Mouse (Mus musculus): ENCODE results near the gene Hnrnpf.
"Not testable (repeated sequence)": the region's sequence is repeated elsewhere in the genome, so short reads cannot be mapped to it uniquely, and the experiment has no call there.

The Hnrnpf gene

DNA sequence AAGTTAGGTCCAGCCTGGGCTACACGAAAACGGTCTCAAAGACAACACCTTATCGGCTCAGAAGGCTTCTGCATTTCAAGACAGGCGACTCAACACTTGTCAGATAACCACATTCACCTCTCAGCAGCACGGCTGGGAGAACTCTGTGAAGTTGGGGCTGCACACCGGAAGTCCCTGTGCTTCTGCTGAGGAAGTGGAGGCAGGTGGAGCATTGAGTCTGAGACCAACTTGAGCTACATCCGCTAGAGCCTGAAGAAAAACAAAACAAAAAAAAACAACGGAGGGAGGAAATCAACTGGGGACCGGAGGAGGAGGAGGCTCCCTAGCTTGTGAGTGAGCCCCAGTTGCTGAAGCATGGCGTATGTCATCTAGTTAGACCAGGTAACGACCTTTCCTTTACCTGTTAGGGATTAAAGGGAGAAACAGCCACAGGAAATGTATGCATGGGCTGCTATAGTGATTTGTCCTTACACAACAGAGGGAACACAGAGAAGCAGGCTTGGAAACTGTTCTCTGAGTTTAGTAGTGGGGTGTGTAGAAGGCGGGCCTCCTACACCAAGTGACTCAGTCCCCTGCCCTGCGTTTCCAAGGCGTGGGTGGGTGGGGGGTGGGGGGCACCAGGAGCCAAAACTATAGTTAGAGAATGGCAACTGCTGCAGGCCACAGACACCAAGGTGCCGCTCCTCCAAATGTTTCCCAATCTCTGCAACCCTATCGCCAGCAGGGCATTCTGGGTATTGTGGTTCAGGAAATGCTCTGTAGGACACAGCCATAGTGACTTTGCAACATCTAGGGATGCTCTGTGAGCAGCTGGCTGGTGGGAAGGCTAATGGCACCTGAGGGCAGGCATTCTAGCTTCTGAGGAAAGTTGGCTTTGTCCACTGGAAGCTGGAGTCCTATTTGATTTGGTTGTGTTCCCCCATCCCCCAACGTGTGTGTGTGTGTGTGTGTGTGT, at the start of gene Hnrnpf:
Hnrnpf (plus strand) TSS at position 199 of the 955 bp plus-strand sequence.
- ATAC-seq (ENCODE audit: insufficient number of reproducible peaks, low FRiP score, low TSS enrichment) = no peak

DNA sequence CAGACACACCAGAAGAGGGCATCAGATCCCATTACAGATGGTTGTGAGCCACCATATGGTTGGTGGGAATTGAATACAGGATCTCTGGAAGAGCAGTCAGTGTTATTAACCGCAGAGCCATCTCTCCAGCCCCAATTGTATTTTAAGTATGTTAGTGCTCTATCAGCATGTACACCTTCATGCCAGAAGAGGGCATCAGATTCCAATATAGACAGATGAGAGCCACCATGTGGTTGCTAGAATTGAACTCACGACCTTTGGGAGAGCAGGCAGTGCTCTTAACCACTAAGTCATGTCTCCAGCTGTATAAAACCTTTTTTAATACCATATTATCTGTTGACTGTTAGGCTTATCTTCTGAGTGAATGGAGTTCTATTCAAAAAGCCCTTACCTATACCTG, 48.4 kb upstream of the Hnrnpf start:
- ATAC-seq (ENCODE audit: insufficient number of reproducible peaks, low FRiP score, low TSS enrichment) = no peak

DNA sequence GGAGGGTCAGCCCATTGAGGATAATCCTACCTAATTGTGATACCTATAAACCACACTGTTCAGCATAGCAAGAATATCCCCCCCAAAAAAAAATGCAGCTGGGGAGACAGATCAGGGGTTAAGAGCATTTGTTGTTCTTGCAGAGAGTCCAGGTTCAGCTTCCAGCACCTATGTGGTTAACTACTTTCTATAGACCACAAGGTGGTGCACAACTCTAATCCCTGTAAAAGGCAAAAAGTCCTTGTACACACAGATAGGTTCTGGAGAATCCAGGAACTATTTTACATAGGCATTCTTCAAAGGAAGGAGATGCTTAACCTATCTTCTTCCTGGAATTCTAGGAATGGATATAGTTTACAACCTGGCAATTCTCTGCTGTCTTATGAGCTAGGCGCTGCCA, 42.1 kb upstream of the Hnrnpf start:
- ATAC-seq (ENCODE audit: insufficient number of reproducible peaks, low FRiP score, low TSS enrichment) = no peak

DNA sequence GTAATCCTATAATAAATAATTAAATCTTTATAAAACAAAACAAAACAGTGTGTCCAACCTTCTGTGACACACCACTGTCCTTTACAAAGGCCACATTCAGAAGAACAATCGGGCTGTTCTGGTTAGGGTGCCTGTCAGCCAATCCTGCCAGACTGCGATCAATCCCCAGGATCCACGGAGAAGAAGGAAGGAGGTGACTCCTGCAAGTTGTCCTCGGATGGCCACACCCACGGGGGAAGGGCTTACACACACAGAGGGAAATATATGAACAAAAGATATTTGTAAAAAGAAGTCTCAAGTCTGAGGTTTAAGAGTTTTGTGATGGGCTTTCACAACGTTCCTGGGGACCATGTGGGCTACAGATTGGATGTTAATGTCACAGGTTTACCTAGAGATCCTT, 38.3 kb upstream of the Hnrnpf start, which contains the start of gene Zfp239:
Zfp239 (plus strand) TSS at position 253 of the 400 bp plus-strand sequence.
- no peak for ATAC-seq (ENCODE audit: insufficient number of reproducible peaks, low FRiP score, low TSS enrichment)

DNA sequence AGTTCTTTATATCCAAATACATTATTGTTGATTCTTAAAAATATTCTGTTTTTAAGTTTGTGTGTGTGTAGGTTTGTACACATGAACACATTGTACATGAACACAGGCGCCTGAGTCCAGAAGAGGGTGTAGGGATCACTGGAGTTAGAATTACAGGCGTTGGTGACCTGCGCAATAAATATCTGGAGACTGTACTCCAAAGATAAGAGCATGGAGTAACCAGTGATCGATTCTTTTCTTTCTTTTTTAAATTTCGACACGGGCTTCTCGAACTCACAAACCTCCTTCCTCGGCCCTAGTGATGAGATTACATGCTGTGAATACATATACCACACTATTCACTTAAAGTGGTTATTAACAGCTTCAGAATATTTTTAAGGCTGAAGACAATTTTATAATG, 37.7 kb upstream of the Hnrnpf start:
- 0 out of 2 replicates have a peak, but pooled peaks have one; percentile 12 for ATAC-seq (ENCODE audit: insufficient number of reproducible peaks, low FRiP score, low TSS enrichment)

DNA sequence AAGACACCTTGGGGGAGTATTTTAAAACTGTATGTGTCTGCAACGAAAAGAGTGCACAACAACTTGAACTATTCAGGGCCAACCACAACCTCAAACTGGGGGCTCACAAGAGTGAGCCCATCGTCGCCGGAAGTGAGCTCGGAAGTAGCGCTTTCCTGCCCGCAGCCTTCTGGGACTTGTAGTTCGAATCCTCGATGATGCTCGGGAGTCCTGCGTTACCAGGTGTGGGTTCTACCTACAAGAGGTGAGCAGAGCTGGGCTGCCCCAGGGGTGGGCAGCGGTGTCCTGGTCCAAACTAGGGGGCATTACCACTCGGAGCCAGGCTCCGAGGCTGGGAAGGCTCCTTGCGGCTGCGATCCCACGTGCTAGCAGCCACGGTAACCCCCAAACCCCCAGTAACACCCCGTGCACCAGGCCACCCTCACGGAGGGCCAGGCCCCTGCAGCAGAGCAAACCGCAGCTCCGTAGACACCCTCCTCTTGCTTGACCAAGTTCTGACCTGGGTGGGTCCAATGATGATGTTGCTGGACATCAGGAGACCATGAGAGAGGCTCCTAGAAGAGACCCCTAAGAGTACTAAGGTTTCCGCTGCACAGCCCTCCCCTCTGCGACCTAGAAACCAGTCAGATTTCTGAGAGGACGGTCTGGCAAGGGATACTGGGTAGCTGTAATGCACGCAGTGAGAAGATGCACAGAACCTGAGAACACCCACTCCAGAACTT, 37.1 kb upstream of the Hnrnpf start:
- ATAC-seq (ENCODE audit: insufficient number of reproducible peaks, low FRiP score, low TSS enrichment) = peak; percentile 98

DNA sequence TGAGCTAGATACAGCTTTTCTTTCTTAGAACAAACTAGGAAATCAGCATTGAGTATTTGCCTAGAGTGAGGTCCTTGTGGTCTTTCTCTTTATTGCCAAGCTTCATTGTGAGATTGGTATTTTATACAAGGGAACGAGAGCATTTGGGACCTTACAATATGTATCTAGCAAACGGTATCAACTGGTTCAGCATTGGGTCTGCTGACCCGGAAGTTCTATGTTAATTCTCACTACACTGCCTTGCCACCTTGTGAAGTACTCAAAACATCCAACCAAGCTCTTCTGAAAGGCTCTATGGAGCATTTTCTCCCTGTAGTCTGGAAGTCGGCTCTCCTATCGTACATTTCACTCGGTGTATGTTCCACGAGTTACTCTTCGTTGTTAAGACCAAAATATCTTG, 36.4 kb upstream of the Hnrnpf start:
- no peak for ATAC-seq (ENCODE audit: insufficient number of reproducible peaks, low FRiP score, low TSS enrichment)

DNA sequence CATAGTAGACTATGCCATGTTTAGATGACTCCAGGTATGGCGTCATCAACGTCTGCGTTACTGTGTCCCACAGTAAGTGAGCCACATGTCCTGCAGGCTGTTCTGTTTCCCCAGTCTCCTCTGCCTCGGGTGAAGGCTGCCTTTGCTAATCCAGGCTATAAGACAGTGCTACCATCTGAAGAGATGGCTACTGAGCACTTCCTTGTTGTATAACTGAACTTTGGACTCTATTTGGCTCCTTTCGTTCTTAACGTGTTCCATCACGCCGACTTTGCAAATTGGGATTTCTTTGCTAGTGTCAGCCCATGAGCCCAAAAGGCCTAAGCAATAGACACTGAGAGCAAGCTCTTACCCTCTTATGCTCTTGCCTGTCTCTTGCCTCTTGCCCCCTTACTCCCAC, 31.9 kb upstream of the Hnrnpf start:
- no peak for ATAC-seq (ENCODE audit: insufficient number of reproducible peaks, low FRiP score, low TSS enrichment)

DNA sequence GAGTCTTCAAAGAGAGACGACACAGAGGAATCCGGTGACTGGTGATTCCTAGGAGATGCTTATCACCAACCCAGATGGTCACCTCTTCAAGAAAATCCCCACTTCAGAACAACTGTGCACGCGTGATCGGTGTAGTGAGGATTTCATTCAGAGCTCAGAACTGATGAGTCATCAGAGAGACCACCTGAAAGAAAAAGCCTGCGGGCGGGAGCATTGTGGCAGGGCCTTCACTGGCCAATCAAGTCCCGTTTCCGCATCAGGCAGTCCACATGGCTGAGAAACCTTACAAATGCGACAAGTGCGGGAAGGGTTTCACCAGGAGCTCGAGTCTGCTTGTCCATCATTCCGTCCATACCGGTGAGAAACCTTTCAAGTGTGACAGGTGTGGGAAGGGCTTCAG, 29.1 kb upstream of the Hnrnpf start:
- ATAC-seq (ENCODE audit: insufficient number of reproducible peaks, low FRiP score, low TSS enrichment) = no peak

DNA sequence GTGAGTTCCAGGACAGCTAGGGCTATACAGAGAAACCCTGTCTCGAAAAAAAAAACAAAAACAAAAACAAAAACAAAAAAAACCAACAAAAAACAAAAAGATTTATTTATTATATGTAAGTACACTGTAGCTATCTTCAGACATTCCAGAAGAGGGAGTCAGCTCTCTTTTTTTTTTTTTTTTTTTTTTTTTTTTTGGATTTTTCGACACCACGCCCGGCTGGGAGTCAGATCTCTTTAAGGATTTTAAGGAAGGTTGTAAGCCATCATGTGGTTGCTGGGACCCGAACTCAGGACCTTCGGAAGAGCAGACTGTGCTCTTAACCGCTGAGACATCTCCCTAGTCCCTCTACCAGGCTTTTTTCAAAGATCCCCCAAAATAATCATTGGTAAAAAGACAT, 26.7 kb upstream of the Hnrnpf start:
- ATAC-seq (ENCODE audit: insufficient number of reproducible peaks, low FRiP score, low TSS enrichment) = not testable (repeated sequence)

DNA sequence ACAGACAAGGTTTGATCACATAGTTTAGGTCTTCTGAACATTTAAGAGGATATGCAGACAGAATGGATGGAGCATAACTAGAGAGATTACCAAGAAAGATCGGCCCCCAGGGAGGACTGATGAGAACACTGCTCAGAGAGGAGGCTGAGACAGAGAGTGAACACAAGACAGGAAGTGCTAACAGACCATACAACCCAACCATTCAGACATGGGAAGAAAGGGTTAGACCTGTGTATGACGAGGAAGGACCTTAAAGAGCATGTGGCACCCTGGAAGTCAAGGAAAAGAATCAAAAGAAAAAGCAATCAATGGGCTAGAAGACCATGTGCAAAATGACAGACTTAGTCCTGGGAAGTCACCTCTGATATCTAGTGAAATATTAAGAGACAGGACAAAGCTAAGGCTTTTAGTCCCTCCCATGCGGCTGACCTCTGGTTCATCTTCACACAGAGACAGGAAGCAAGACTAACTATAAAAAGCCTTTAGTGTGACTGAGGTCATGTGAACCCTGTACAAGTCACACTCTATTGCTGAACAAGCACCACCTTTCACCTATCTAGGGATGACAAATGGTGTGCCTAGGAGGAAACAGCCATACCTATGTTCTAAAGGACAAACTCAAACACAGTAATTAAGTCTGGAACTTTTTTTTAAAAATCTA, 25.4 kb upstream of the Hnrnpf start:
- no peak for ATAC-seq (ENCODE audit: insufficient number of reproducible peaks, low FRiP score, low TSS enrichment)

DNA sequence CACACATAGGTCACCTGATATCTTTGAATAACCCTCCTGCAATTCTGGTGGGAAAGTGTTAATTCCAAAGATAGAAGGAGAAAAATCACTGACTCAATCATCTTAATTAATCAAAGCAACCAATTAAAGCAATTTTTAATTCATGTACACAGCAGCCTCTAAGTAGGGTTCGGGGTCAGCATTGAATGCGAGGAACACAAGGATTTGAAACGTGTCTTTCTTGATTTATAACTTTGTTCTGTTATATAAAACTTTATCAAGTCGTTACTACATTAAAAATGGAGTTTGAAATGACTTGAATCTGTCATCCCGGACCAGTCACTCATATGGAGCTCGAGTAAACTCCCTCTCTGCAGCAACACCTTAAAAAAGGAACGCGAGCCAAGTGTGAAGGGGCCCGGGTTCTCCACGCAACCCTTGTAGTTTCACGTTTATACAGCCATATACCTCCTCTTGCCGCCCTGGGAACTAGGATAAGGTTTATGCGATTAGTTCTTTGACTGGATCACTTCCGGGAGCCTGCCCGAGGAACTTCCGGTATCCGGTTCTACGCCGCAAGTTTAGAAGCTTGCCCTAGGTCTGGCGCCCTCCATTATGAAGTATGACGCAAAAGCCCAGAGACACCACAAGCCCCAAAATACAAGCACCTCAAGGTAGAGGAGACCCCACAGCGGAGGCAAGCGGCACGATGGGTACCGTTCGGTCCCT, 21.3 kb upstream of the Hnrnpf start:
- ATAC-seq (ENCODE audit: insufficient number of reproducible peaks, low FRiP score, low TSS enrichment) = peak; percentile 82

DNA sequence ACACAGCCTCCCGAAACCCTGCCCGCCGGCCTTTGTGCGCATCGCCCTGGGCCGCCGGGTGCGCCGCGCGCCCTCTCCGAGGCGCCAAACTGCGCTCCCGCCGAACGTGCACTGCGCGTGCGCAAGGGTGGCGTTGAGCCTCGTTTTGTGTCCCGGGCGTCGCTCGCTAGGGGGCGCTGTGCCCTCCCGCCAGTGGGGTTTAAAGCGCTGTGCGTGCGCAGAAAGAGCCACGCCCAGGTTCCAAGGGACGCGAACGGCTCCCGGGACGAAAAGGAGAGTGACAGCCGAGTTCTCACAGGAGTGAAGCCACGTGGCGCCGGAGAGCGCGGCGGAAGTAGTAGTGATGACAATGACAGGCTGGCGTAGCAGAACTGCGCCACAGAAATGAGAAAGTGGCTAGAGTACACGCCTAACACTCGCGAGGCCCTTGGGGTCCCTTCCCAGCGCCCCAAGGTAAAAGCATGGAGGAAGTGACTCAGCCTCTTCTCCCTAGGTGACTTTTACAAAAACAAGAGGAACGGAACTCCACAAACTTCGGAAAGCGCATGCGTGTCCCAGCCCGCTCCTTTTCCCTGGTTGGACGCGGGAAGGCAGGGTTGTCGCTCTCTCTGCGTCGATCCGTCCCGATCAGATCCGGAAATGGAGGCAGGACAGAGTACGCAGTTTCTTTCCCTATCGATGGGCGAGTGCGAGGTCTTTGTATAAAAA, 20.6 kb upstream of the Hnrnpf start:
- peak; percentile 95 for ATAC-seq (ENCODE audit: insufficient number of reproducible peaks, low FRiP score, low TSS enrichment)

DNA sequence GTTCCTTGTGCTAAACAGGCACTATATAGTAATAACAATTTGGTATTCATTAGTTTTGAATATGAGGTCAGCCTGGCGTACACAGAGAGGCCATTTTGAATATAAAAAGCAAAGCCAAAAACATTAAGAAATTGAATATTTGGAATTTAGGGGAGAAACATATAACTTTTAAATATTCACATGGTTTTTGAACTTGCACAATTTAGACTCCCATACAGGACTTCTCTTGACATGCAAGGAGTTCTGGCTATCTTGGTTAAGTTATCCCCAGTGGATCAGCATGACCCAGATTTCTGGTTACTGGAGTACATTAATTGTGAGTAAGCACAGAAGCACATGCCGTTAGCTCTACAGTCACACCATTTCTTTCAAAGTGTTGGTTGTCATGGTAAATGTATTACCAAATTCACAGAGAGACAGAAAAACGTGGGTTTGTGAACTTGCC, 19.7 kb upstream of the Hnrnpf start:
- no peak for ATAC-seq (ENCODE audit: insufficient number of reproducible peaks, low FRiP score, low TSS enrichment)

DNA sequence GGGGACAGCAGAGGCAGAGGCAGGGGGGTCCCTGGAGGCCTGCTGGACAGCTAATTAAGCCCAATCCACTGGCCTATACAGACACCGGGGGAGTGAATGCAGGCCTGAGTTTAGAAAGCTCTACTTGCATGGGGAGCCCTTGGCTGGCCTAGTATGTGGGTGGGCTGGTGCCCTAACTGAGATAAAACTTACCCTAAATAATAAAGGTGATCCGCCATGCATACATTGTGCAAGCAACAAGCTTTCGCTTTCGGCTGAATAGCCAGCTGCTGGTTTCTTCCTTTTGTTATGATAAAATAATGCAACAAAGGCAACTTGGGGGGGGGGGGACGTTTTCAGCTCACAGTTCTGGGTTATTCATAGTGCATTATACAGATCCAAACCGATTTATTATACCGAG, 18.9 kb upstream of the Hnrnpf start:
- no peak for ATAC-seq (ENCODE audit: insufficient number of reproducible peaks, low FRiP score, low TSS enrichment)

DNA sequence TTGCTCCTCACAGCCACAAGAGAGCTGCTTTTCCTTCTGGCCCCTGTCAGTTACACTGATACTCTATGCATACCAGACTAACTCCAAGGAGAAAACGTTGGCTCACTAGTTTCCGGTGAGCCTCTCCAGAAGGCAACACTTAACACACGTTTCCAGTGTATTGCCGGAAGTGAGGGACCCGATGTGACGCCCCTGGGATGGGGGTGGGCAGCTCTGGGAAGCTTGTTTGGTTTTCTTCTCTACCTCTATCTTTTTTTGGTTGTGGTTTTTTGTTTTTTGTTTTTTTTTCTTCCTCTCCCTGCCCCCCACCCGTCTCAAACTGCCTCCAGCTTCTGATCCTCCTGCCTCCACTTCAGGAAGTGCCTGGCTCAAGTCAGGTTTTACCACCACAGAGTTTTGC, 18.1 kb upstream of the Hnrnpf start:
- no peak for ATAC-seq (ENCODE audit: insufficient number of reproducible peaks, low FRiP score, low TSS enrichment)

DNA sequence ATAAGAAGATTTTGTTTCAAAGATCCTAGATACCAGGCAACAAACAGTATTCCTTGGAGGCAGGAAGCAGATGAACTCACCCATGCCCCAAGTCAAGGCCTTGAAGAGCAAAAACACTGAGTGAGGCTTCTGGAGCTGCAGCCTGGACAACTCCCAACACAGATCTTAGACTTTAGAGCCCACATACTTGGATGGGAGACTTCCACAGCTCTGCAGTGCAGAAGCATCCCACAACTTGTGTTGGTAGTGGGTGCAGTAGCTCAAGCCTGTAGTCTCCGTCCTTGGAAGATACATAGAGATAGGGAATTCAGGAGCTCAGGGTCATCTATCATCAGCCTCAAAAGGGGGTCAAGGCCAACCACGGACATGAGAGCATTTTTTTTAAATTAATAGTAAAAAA, 14.2 kb upstream of the Hnrnpf start:
- no peak for ATAC-seq (ENCODE audit: insufficient number of reproducible peaks, low FRiP score, low TSS enrichment)

DNA sequence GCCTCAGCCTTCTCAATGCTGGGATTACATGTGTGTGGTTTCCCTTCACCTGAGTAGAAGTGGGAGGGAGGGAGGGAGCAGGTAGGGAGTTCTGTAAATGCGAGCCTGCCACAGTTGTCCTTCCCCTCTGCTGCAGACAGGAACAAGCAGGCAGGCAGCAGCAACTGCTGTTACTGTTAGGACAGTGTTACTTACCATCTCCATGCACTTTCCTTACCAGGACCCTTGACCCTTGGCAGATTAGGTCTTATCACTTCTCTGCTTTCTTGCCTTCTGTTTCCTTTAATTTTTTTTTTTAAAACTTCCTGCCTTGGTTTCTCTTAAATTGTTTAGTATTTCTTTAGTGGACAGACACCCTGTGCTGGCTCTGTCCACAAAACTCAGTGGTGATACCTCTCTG, 12.1 kb upstream of the Hnrnpf start:
- ATAC-seq (ENCODE audit: insufficient number of reproducible peaks, low FRiP score, low TSS enrichment) = no peak

DNA sequence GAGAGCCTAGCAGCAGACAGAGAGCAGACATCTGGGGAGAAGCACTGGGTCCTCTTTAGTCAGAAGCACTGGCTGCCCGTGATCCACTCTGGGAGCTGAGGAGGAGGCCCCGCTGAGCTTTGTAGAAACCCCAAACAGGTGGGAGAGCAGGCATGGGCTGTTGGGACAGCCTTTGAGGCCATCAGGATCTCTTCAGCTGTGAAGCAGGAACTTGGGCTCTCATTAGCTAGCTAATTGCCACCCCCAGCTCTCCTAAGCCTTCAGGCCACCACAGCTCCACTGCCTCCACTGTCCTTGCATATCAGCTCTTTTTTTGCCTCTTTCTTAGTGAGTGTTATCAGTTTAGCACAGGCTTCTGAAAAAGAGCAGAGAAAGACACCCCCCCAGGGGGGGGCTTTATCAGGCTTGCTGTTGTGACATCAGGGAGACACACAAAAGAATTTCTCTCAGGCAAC, 11.5 kb upstream of the Hnrnpf start:
- ATAC-seq (ENCODE audit: insufficient number of reproducible peaks, low FRiP score, low TSS enrichment) = no peak

DNA sequence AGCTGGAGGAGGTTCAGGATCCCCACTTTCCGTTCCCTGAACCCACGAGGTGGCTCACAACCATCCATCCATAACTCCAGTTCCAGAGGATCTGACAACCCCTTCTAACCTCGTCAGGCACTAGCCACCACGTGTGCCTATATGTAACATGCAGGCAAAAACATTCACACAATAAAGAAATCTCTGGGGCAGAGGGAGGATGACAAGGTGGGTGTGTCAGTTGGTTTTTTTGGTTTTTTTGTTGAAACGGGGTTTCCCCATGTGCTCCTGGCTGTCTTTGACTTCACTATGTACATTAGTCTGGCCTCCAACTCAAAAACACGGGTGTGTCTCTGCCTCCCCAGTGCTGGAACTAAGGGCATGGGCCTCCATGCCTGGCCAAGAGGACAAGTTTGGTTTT, 9.9 kb upstream of the Hnrnpf start:
- no peak for ATAC-seq (ENCODE audit: insufficient number of reproducible peaks, low FRiP score, low TSS enrichment)
